Mouse (Mus musculus): Measurements from ENCODE around the gene Oas1e. TPM values are rescaled to one million over a fixed set of nuclear protein-coding genes. Genes with fewer than 3 reads are reported as not detected.

Gene Oas1e
- total and polyA plus RNA-seq, 2 experiments, result not detected

- 73% methylated on average over 3 of the region's 3 CpGs for WGBS
These were observed 44.1 kb downstream of the Oas1e start for GRCm38 (mm10) chr5:120751206-120751605.

GRCm38 (mm10) chr5:120749688-120750087 is 45.6 kb downstream of the Oas1e start, which contains the start of gene Oas2:
TSS of gene Oas2 (minus strand) at chr5:120749853.
- Histone ChIP-seq H3K27me3 (ENCODE audit: control insufficient read depth, insufficient read depth, low read length) (no peaks in the 10 kb centered on the region), H3K36me3 (ENCODE audit: control insufficient read depth, insufficient read depth, low read length) (no peaks in the 10 kb centered on the region), H3K9ac (ENCODE audit: low read depth, low read length) (peak within 1 kb of the TSS; percentile 61), H3K4me1 (ENCODE audit: control insufficient read depth, insufficient read depth, low read length) (no peaks in the 10 kb centered on the region), H3K4me3 (ENCODE audit: insufficient read depth, low read depth, low read length) (peak within 1 kb of the TSS; percentile 37), H3K27ac (replicated peaks; ENCODE audit: insufficient read depth, low read depth, low read length) (peak within 1 kb of the TSS; percentile 16; the same call in 1 of the 2 replicates), H3K79me2 (ENCODE audit: control insufficient read depth, insufficient read depth, low read length) (no peaks in the 10 kb centered on the region)
- TF ChIP-seq CTCF (IDR thresholded peaks at IDR 0.05; ENCODE audit: low read depth, low read length) (no peak), POLR2A (IDR thresholded peaks at IDR 0.05; ENCODE audit: extremely low read depth, insufficient read depth, low read length) (no peak)
- 50% methylated on average over 5 of the region's 5 CpGs for WGBS
- peak; percentile 31 for DNase-seq (ENCODE audit: extremely low read depth, low read depth, low spot score)

More at GRCm38 (mm10) chr5:120751206-120751605, 44.1 kb downstream of the Oas1e start:
- Histone ChIP-seq H3K27ac (replicated peaks; ENCODE audit: insufficient read depth, low read depth, low read length) (no peak overlapping the region), H3K79me2 (ENCODE audit: control insufficient read depth, insufficient read depth, low read length) (no peaks in the 10 kb centered on the region), H3K9ac (ENCODE audit: low read depth, low read length) (no peak overlapping the region), H3K4me3 (ENCODE audit: insufficient read depth, low read depth, low read length) (no peak overlapping the region), H3K27me3 (ENCODE audit: control insufficient read depth, insufficient read depth, low read length) (no peaks in the 10 kb centered on the region), H3K4me1 (ENCODE audit: control insufficient read depth, insufficient read depth, low read length) (no peaks in the 10 kb centered on the region), H3K36me3 (ENCODE audit: control insufficient read depth, insufficient read depth, low read length) (no peaks in the 10 kb centered on the region)
- TF ChIP-seq CTCF (IDR thresholded peaks at IDR 0.05; ENCODE audit: low read depth, low read length), result no peak
- no peak for TF ChIP-seq POLR2A (IDR thresholded peaks at IDR 0.05; ENCODE audit: extremely low read depth, insufficient read depth, low read length)
- no peak for DNase-seq (ENCODE audit: extremely low read depth, low read depth, low spot score)

GRCm38 (mm10) chr5:120746451-120746850 is 48.9 kb downstream of the Oas1e start:
- Histone ChIP-seq H3K27me3 (ENCODE audit: control insufficient read depth, insufficient read depth, low read length) (no peaks in the 10 kb centered on the region), H3K4me3 (ENCODE audit: insufficient read depth, low read depth, low read length) (no peak overlapping the region), H3K4me1 (ENCODE audit: control insufficient read depth, insufficient read depth, low read length) (no peaks in the 10 kb centered on the region), H3K27ac (replicated peaks; ENCODE audit: insufficient read depth, low read depth, low read length) (no peak overlapping the region), H3K36me3 (ENCODE audit: control insufficient read depth, insufficient read depth, low read length) (no peaks in the 10 kb centered on the region), H3K9ac (ENCODE audit: low read depth, low read length) (no peak overlapping the region), H3K79me2 (ENCODE audit: control insufficient read depth, insufficient read depth, low read length) (no peaks in the 10 kb centered on the region)
- peak; percentile 40 for DNase-seq (ENCODE audit: extremely low read depth, low read depth, low spot score)
- TF ChIP-seq CTCF (IDR thresholded peaks at IDR 0.05; ENCODE audit: low read depth, low read length), result no peak
- TF ChIP-seq POLR2A (IDR thresholded peaks at IDR 0.05; ENCODE audit: extremely low read depth, insufficient read depth, low read length), result no peak
- 6% methylated on average over 5 of the region's 5 CpGs for WGBS

- no peaks in the 10 kb centered on the region for H3K36me3 ChIP-seq (ENCODE audit: control insufficient read depth, insufficient read depth, low read length)
- peak; percentile 46; the same call in 1 of the 2 replicates for TF ChIP-seq CTCF (IDR thresholded peaks at IDR 0.05; ENCODE audit: low read depth, low read length)
- TF ChIP-seq POLR2A (IDR thresholded peaks at IDR 0.05; ENCODE audit: extremely low read depth, insufficient read depth, low read length), result no peak
- 34% methylated on average over 4 of the region's 4 CpGs for WGBS
- no peak overlapping the region for H3K4me3 ChIP-seq (ENCODE audit: insufficient read depth, low read depth, low read length)
- no peak overlapping the region for H3K9ac ChIP-seq (ENCODE audit: low read depth, low read length)
- H3K4me1 ChIP-seq (ENCODE audit: control insufficient read depth, insufficient read depth, low read length), result no peaks in the 10 kb centered on the region
- no peaks in the 10 kb centered on the region for H3K79me2 ChIP-seq (ENCODE audit: control insufficient read depth, insufficient read depth, low read length)
- no peak overlapping the region for H3K27ac ChIP-seq (replicated peaks; ENCODE audit: insufficient read depth, low read depth, low read length)
- no peaks in the 10 kb centered on the region for H3K27me3 ChIP-seq (ENCODE audit: control insufficient read depth, insufficient read depth, low read length)
- DNase-seq (ENCODE audit: extremely low read depth, low read depth, low spot score), result peak; percentile 7
These were observed 53.2 kb downstream of the Oas1e start for GRCm38 (mm10) chr5:120742125-120742524.

Other genes starting within 250 kb of the Oas1e start
- gene Tpcn1, start 206.9 kb downstream of the Oas1e start, total RNA-seq (2014; rRNA removed), result 7.6 and 11.5 TPM in 2 replicates
- gene Tpcn1, start 206.9 kb downstream of the Oas1e start, polyA plus RNA-seq (2012; rRNA removed), result 51.9 and 78.1 TPM in 2 replicates
- gene Iqcd, start 206.5 kb downstream of the Oas1e start, total RNA-seq (2014; rRNA removed), result 0.09 TPM in 1 of 2 replicates, not detected in the other
- gene Iqcd, start 206.5 kb downstream of the Oas1e start, polyA plus RNA-seq (2012; rRNA removed), result 0.15 and 0.22 TPM in 2 replicates
- 4.4 and 5.9 TPM in 2 replicates for gene Rita1, start 182.9 kb downstream of the Oas1e start, total RNA-seq (2014; rRNA removed)
- 9.1 and 10.5 TPM in 2 replicates for gene Rita1, start 182.9 kb downstream of the Oas1e start, polyA plus RNA-seq (2012; rRNA removed)
- 15.2 and 19.8 TPM in 2 replicates for gene Ddx54, start 182.8 kb downstream of the Oas1e start, total RNA-seq (2014; rRNA removed)
- 24.2 and 24.6 TPM in 2 replicates for gene Ddx54, start 182.8 kb downstream of the Oas1e start, polyA plus RNA-seq (2012; rRNA removed)
- not detected in 2 replicates for gene Cfap73, start 161.3 kb downstream of the Oas1e start, total RNA-seq (2014; rRNA removed)
- gene Cfap73, start 161.3 kb downstream of the Oas1e start, polyA plus RNA-seq (2012; rRNA removed), result not detected in 2 replicates
- 0.09 and 0.54 TPM in 2 replicates for gene Rasal1, start 146.7 kb downstream of the Oas1e start, total RNA-seq (2014; rRNA removed)
- gene Rasal1, start 146.7 kb downstream of the Oas1e start, polyA plus RNA-seq (2012; rRNA removed), result 0.10 and 0.95 TPM in 2 replicates
- gene Dtx1, start 83.6 kb downstream of the Oas1e start, total RNA-seq (2014; rRNA removed), result 0.65 and 1.4 TPM in 2 replicates
- 0.75 and 1.3 TPM in 2 replicates for gene Dtx1, start 83.6 kb downstream of the Oas1e start, polyA plus RNA-seq (2012; rRNA removed)
- gene Oas2, start 45.7 kb downstream of the Oas1e start, total RNA-seq (2014; rRNA removed), result 1.8 and 1.9 TPM in 2 replicates
- gene Oas2, start 45.7 kb downstream of the Oas1e start, polyA plus RNA-seq (2012; rRNA removed), result 1.3 and 5.4 TPM in 2 replicates
- gene Oas3, start 17.9 kb downstream of the Oas1e start, total RNA-seq (2014; rRNA removed), result 0.87 and 1.4 TPM in 2 replicates
- gene Oas3, start 17.9 kb downstream of the Oas1e start, polyA plus RNA-seq (2012; rRNA removed), result 0.91 and 1.7 TPM in 2 replicates
- 1.5 TPM in 2 replicates for gene Oas1c, start 17.0 kb upstream of the Oas1e start, total RNA-seq (2014; rRNA removed)
- gene Oas1c, start 17.0 kb upstream of the Oas1e start, polyA plus RNA-seq (2012; rRNA removed), result 0.39 and 1.6 TPM in 2 replicates
- gene Oas1f, start 51.8 kb upstream of the Oas1e start, total RNA-seq (2014; rRNA removed), result not detected in 2 replicates
- not detected in 2 replicates for gene Oas1f, start 51.8 kb upstream of the Oas1e start, polyA plus RNA-seq (2012; rRNA removed)
- gene Oas1h, start 65.9 kb upstream of the Oas1e start, total RNA-seq (2014; rRNA removed), result not detected in 2 replicates
- not detected in 2 replicates for gene Oas1h, start 65.9 kb upstream of the Oas1e start, polyA plus RNA-seq (2012; rRNA removed)
- gene Oas1g, start 92.1 kb upstream of the Oas1e start, total RNA-seq (2014; rRNA removed), result 3.5 and 4.3 TPM in 2 replicates
- gene Oas1g, start 92.1 kb upstream of the Oas1e start, polyA plus RNA-seq (2012; rRNA removed), result 0.73 and 2.9 TPM in 2 replicates
- gene Oas1a, start 112.0 kb upstream of the Oas1e start, total RNA-seq (2014; rRNA removed), result 6.2 and 10.0 TPM in 2 replicates
- 1.6 and 6.4 TPM in 2 replicates for gene Oas1a, start 112.0 kb upstream of the Oas1e start, polyA plus RNA-seq (2012; rRNA removed)
- not detected in 2 replicates for gene Oas1d, start 119.0 kb upstream of the Oas1e start, total RNA-seq (2014; rRNA removed)
- not detected in 2 replicates for gene Oas1d, start 119.0 kb upstream of the Oas1e start, polyA plus RNA-seq (2012; rRNA removed)
- 0.07 TPM in 1 of 2 replicates, not detected in the other for gene Rph3a, start 214.6 kb upstream of the Oas1e start, total RNA-seq (2014; rRNA removed)
- not detected in 2 replicates for gene Rph3a, start 214.6 kb upstream of the Oas1e start, polyA plus RNA-seq (2012; rRNA removed)

All from liver, adult 2 months (tissue).